Mouse (Mus musculus) heart, embryonic 16.5 days (tissue): ENCODE measurements around the gene Hspb2. TPM values are rescaled to one million over a fixed set of nuclear protein-coding genes. Genes with fewer than 3 reads are reported as not detected.

Experiments
- ATAC-seq: fragments of 200-750 bp; cut with Nextera tagmentation; replicated peaks from 2 replicates; pipeline ENCODE4 v1.8.0; 2017; ENCODE audit warnings: moderate number of reproducible peaks; ENCODE audit not compliant: insufficient read depth, low FRiP score; ENCODE audit errors: extremely low read depth
- H3K27ac ChIP-seq: fragments of 300-500 bp; sonication (generic); 2 replicates; pipeline ENCODE4 v1.5.1; 2014; ENCODE audit warnings: mild to moderate bottlenecking, low read length, control low read depth, moderate library complexity
- H3K27me3 ChIP-seq: fragments of 300-500 bp; sonication (generic); 2 replicates; pipeline ENCODE4 v1.6.1; 2014; ENCODE audit warnings: low read length, mixed read lengths; ENCODE audit not compliant: control insufficient read depth, insufficient read depth
- H3K36me3 ChIP-seq: fragments of 300-500 bp; sonication (generic); 2 replicates; pipeline ENCODE4 v1.6.1; 2014; ENCODE audit not compliant: control insufficient read depth, insufficient read depth
- H3K4me1 ChIP-seq: fragments of 300-500 bp; sonication (generic); 2 replicates; pipeline ENCODE4 v1.6.1; 2014; ENCODE audit warnings: low read length, mixed read lengths; ENCODE audit not compliant: control insufficient read depth, insufficient read depth
- H3K4me2 ChIP-seq: fragments of 300-500 bp; sonication (generic); 2 replicates; pipeline ENCODE4 v1.6.1; 2014; ENCODE audit warnings: low read depth, mild to moderate bottlenecking, control low read depth, low read length
- H3K4me3 ChIP-seq: fragments of 300-500 bp; sonication (generic); 2 replicates; pipeline ENCODE4 v1.5.1; 2014; ENCODE audit warnings: mild to moderate bottlenecking, control low read depth, low read length
- H3K9ac ChIP-seq: fragments of 300-500 bp; sonication (generic); 2 replicates; pipeline ENCODE4 v1.6.1; 2014; ENCODE audit warnings: low read length, control low read depth
- H3K9me3 ChIP-seq: fragments of 300-500 bp; sonication (generic); replicated peaks from 2 replicates; pipeline ENCODE4 v1.6.1; 2016; ENCODE audit warnings: low read length; ENCODE audit not compliant: control insufficient read depth
- WGBS: fragments of 180-500 bp; shearing (Covaris S2); extraction: QIAGEN DNeasy Blood & Tissue Kit; methylation state at CpG from one replicate; pipeline ENCODE4 v1.1.7; 2014; 5-methylcytosine and 5-hydroxymethylcytosine counted together
- polyA plus RNA-seq: library from polyadenylated mRNA; unstranded; fragments of >200 nt; fragmentation: Nextera tagmentation; extraction: Ambion mirVana; gene quantifications from 2 replicates; pipeline ENCODE4 v1.2.1, GENCODE M21; 2015

Hspb2 gene
- polyA plus RNA-seq, 1 experiment from 2014 or later, result 242 TPM

DNA sequence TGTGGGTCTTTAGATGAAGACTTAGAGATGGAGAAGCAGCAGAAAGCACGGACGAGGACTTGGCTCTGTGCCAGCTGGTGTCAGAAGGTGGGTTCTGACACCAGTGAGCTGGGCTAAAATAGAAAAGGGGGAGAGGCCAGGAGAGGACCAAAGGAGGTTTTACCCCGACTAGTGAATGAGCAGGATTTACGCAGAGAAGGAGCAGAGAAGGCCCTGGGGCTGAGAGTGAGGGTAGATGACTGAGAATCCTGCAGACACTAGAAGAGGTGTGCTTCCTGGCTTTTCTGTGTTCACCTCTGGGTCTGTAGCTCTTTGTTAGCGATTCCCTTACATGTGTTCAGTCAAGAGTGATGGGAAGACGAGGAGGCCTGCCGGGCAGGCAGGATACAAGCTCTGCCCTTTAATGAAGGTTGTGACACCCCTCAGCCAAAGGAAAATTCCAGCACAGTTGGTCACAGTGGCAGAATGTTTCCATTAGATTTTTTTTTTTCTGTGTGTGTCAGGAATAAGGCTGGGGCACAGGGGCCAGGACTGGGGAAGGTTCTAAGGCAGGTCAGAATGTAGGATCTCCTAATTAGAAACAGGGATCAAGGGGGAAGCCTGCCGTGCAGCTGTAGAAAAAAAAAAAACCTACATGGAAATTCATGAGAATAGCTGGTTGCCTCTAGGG lies 26.1 kb downstream of the Hspb2 start:
- Histone ChIP-seq H3K27me3 (no peaks in the 10 kb centered on the region), H3K36me3 (no peaks in the 10 kb centered on the region), H3K27ac (peak overlapping the region; percentile 84), H3K9me3 (no peaks in the 10 kb centered on the region), H3K4me3 (peak overlapping the region; percentile 19), H3K4me1 (peaks cover 48% of the 10 kb centered on the region), H3K4me2 (peak overlapping the region; percentile 92), H3K9ac (peak overlapping the region; percentile 45)
- no peak for ATAC-seq
- 41% methylated on average over 8 of the region's 8 CpGs for WGBS

DNA sequence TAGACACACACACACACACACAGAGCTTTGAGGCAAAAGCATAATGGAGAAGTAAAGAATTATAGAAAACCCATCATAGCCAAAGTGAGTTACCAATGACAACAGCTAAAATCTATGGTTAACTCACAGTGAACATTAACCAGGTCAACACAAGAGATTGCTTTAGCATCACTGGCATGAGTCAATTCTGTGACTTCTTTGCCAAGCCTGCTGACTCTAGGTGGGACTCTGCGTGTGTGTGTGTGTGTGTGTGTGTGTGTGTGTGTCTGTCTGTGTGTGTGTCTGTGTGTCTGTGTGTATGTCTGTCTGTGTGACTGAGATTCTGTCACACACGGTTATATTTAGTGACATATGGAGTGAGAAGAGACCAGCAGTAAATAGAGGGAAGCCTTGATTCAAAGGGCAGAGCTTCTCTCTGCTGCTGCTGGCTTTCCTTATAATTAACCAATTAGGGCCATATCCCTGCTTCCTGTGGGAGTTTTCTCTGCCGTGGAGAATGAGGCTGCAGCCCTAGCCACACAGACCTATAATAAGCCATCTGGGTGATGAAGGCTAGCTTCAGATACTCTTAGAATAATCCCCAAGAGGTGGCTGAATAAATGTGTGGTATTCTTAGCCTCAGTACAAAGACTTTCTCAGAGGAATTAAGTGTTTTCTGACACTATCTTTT lies 27.4 kb downstream of the Hspb2 start:
- no peaks in the 10 kb centered on the region for H3K36me3 ChIP-seq
- no peaks in the 10 kb centered on the region for H3K9me3 ChIP-seq
- H3K4me2 ChIP-seq, result no peak overlapping the region
- WGBS, result 31% methylated on average over 3 of the region's 3 CpGs
- no peak overlapping the region for H3K4me3 ChIP-seq
- H3K4me1 ChIP-seq, result peaks cover 50% of the 10 kb centered on the region
- ATAC-seq, result no peak
- H3K27ac ChIP-seq, result peak overlapping the region; percentile 84
- no peak overlapping the region for H3K9ac ChIP-seq
- H3K27me3 ChIP-seq, result no peaks in the 10 kb centered on the region

DNA sequence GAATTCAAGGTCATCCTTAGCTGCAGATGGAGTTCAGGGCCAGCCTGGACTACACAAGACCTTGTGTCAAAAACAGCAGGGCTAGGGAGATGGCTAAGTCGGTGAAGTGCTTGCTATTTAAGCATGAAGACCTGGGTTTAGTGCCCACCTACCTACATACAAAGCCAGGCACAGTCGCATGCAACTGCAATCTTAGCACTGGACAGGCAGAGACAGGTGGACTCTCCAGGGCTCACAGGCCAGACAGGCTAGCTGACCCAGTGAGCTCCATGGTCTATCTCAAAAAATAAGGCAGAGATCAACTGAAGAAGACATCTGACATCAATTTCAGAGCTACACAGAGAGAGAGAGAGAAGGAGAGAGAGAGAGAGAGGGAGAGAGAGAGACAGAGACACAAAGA lies 28.0 kb downstream of the Hspb2 start:
- no peaks in the 10 kb centered on the region for H3K27me3 ChIP-seq
- H3K36me3 ChIP-seq, result no peaks in the 10 kb centered on the region
- H3K9ac ChIP-seq, result 0 out of 2 replicates have a peak overlapping the region, but pooled peaks have one; percentile 31
- H3K27ac ChIP-seq, result peak overlapping the region; percentile 84
- no peak for ATAC-seq
- WGBS, result 69% methylated on average over 2 of the region's 2 CpGs
- no peaks in the 10 kb centered on the region for H3K9me3 ChIP-seq
- H3K4me3 ChIP-seq, result no peak overlapping the region
- H3K4me1 ChIP-seq, result peaks cover 50% of the 10 kb centered on the region
- peak overlapping the region; percentile 25; the same call in 1 of the 2 replicates for H3K4me2 ChIP-seq

DNA sequence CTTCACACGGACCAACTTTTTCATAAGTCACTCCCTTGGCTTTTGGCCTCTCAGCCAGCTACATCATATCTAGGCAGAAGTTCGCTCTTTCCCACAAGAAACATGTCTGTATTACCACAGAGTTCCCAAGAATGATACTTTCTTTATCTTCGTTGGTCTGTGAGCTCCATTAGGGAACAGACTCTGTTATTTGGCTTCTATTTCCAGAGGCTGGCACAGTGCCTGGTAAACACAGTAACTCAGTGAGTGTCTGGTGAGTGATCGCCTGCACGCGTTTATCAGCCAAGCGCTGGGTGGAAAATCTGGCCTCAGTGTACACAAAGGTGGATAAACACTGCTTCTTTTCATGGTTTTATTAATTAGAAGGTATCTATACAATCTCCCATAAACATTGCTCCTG lies 28.7 kb downstream of the Hspb2 start:
- Histone ChIP-seq H3K27me3 (no peaks in the 10 kb centered on the region), H3K9ac (peak overlapping the region; percentile 66), H3K36me3 (no peaks in the 10 kb centered on the region), H3K27ac (peak overlapping the region; percentile 98), H3K4me2 (peak overlapping the region; percentile 68), H3K4me1 (peaks cover 46% of the 10 kb centered on the region), H3K4me3 (peak overlapping the region; percentile 38), H3K9me3 (no peaks in the 10 kb centered on the region)
- WGBS, result 15% methylated on average over 7 of the region's 7 CpGs
- peak; percentile 53 for ATAC-seq

DNA sequence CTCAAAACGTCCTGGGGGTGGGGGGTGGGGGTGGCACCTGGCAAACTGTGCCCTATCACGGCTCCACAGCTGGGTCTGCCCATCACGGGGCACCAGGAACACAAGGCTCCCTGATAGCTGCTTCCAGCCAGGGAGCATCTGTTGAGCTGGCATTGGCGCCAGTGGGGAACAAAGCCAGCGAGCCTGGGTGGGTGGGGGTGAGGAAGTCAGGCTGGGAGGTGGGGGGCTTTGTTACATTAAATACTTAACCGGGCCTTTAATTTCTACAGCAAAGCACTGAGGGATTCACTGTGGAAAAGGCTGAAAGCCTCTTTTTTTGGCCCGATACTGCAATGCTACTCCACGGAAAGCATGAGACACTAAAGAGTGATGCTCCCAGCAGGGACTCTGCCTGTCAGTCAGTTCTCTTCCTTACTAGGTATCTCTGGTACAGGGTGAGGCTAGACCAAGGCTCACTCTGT lies 29.7 kb downstream of the Hspb2 start:
- peak; percentile 38 for ATAC-seq
- H3K27ac ChIP-seq, result peak overlapping the region; percentile 98
- WGBS, result 32% methylated on average over 8 of the region's 8 CpGs
- no peak overlapping the region for H3K4me3 ChIP-seq
- no peaks in the 10 kb centered on the region for H3K36me3 ChIP-seq
- H3K4me2 ChIP-seq, result peak overlapping the region; percentile 68
- H3K4me1 ChIP-seq, result peaks cover 42% of the 10 kb centered on the region
- H3K9me3 ChIP-seq, result no peaks in the 10 kb centered on the region
- H3K27me3 ChIP-seq, result no peaks in the 10 kb centered on the region
- H3K9ac ChIP-seq, result peak overlapping the region; percentile 15; the same call in 1 of the 2 replicates

DNA sequence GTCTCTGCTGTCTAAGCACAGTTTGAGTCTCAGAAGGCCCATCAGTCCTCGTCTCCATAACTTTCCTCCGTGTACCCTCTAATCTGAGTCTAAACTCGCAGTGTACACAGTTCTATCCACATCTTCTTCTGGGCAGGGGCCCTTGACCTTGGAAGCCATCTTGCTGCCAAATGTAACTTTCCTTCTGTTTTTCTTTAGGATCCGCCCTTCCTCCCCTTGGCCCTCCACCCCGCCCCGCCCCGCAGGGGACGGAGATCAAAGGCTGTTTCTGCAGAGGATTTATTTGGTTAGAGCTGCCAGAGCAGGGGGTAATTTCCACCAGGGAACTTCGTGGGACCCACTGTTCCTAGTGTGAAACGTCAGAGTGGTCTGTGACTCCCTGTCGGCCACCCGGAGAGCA lies 31.1 kb downstream of the Hspb2 start:
- no peaks in the 10 kb centered on the region for H3K36me3 ChIP-seq
- peak overlapping the region; percentile 14; the same call in 1 of the 2 replicates for H3K27ac ChIP-seq
- H3K27me3 ChIP-seq, result no peaks in the 10 kb centered on the region
- no peak overlapping the region for H3K4me3 ChIP-seq
- peaks cover 37% of the 10 kb centered on the region for H3K4me1 ChIP-seq
- no peak for ATAC-seq
- H3K9me3 ChIP-seq, result no peaks in the 10 kb centered on the region
- 42% methylated on average over 12 of the region's 12 CpGs for WGBS
- no peak overlapping the region for H3K9ac ChIP-seq
- H3K4me2 ChIP-seq, result no peak overlapping the region

DNA sequence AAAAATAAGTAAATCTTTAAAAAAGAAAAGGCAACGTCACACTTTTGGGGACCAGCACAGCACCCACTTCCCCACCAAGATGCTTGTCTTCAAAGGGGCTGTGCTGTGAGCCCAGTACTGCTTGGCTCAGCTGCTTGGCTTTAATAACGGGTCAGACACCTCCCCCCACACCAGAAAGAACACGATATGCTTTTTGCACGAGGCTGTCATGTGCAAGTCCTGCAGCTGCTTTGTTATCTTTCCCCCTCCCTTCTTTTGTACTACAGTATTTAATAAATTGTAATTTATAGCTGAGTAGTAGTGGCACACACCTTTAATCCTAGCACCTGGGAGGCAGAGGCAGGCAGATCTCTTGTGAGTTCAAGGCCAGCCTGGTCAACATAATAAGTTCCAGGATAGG lies 33.3 kb downstream of the Hspb2 start:
- Histone ChIP-seq H3K27ac (no peak overlapping the region), H3K36me3 (no peaks in the 10 kb centered on the region), H3K9ac (no peak overlapping the region), H3K4me2 (no peak overlapping the region), H3K4me1 (peaks cover 18% of the 10 kb centered on the region), H3K27me3 (no peaks in the 10 kb centered on the region), H3K9me3 (no peaks in the 10 kb centered on the region), H3K4me3 (no peak overlapping the region)
- no peak for ATAC-seq
- 48% methylated on average over 4 of the region's 4 CpGs for WGBS

- Histone ChIP-seq H3K4me3 (no peak overlapping the region), H3K36me3 (no peaks in the 10 kb centered on the region), H3K27ac (no peak overlapping the region), H3K9ac (no peak overlapping the region), H3K9me3 (no peaks in the 10 kb centered on the region), H3K4me2 (no peak overlapping the region), H3K4me1 (no peaks in the 10 kb centered on the region), H3K27me3 (no peaks in the 10 kb centered on the region)
- no peak for ATAC-seq
- 44% methylated on average over 4 of the region's 4 CpGs for WGBS
Observed at GRCm38 (mm10) chr9:50714188-50714587, 38.0 kb downstream of the Hspb2 start.

GRCm38 (mm10) chr9:50711337-50711736 lies 40.8 kb downstream of the Hspb2 start:
- WGBS, result 77% methylated on average over 4 of the region's 4 CpGs
- H3K36me3 ChIP-seq, result no peaks in the 10 kb centered on the region
- H3K9ac ChIP-seq, result no peak overlapping the region
- no peak overlapping the region for H3K27ac ChIP-seq
- no peaks in the 10 kb centered on the region for H3K27me3 ChIP-seq
- ATAC-seq, result no peak
- H3K4me3 ChIP-seq, result no peak overlapping the region
- H3K4me2 ChIP-seq, result no peak overlapping the region
- H3K4me1 ChIP-seq, result no peaks in the 10 kb centered on the region
- no peaks in the 10 kb centered on the region for H3K9me3 ChIP-seq
